Mouse (Mus musculus): ENCODE data around the gene Mus81. TPM values are rescaled to one million over a fixed set of nuclear protein-coding genes. Genes with fewer than 3 reads are reported as not detected.

The Mus81 gene
- total and polyA plus RNA-seq, 3 experiments, result 18.6 to 38.6 (median 21.6) TPM

DNA sequence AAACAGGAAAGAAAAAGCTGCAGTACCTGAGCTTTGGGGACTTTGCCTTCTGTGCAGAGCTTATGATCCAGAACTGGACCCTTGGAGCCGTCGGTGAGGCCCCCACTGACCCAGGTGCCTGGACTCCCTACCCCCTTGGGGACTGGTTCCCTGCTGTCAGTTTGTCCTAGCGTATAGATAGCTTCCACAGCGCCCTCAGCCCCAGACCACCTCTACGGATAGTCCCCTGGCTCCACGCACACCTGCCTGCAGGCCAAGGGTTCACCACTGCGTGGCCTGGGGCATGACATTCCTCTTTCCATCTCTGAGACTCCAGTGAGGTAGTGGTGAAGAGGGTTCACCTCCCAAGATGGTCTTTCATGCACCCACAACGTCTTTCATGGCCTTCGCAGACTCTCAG lies 25.0 kb downstream of the Mus81 start:
- H3K27ac ChIP-seq, result no peak overlapping the region
- intact Hi-C loops (cut with DNase I), result no loop called here
- DNase-seq, result no peak
- WGBS, result 85% methylated on average over 9 of the region's 9 CpGs
- H3K9ac ChIP-seq (ENCODE audit: low read depth, low read length), result no peak overlapping the region
- peaks cover 6% of the 10 kb centered on the region for H3K4me1 ChIP-seq (ENCODE audit: control insufficient read depth, insufficient read depth, low read length)
- no peak for TF ChIP-seq POLR2A (IDR thresholded peaks at IDR 0.05; ENCODE audit: insufficient read depth, low read depth, low read length)
- TF ChIP-seq EP300 (IDR thresholded peaks at IDR 0.05; ENCODE audit: insufficient read depth, low read depth, low read length), result no peak
- TF ChIP-seq CTCF (IDR thresholded peaks at IDR 0.05), result no peak
- H3K36me3 ChIP-seq (ENCODE audit: control insufficient read depth, insufficient read depth, low read length), result no peaks in the 10 kb centered on the region
- no peaks in the 10 kb centered on the region for H3K27me3 ChIP-seq (ENCODE audit: control insufficient read depth, insufficient read depth, low read length)
- no peaks in the 10 kb centered on the region; the same call in 1 of the 2 replicates for H3K79me2 ChIP-seq (replicated peaks; ENCODE audit: control insufficient read depth, insufficient read depth, low read length)
- H3K4me3 ChIP-seq, result no peak overlapping the region

DNA sequence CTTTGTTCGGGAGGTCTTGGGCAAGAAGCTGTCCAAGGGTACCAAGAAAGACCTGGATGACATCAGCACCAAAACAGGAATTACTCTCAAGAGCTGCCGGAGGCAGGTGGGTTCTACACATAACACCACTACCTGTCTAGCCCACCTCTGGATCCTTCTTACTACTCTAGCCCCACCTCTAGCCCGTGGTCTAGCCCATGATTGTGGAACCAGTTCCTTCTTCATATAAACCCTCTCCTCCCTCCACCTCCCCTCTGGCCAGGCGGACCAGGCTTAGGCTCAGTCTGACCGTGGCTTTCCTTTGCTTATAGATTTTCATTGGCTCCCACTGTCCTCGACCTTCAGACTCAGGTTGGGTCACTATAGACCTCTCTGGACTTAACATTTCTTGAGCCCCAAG lies 26.8 kb downstream of the Mus81 start:
- peaks cover 8% of the 10 kb centered on the region for H3K4me1 ChIP-seq (ENCODE audit: control insufficient read depth, insufficient read depth, low read length)
- intact Hi-C loops (cut with DNase I), result loop anchor here (2.0 kb wide), 1 partner anchor 25 kb away; no protein-coding TSS in a partner anchor
- TF ChIP-seq CTCF (IDR thresholded peaks at IDR 0.05) (no peak), POLR2A (IDR thresholded peaks at IDR 0.05; ENCODE audit: insufficient read depth, low read depth, low read length) (no peak), EP300 (IDR thresholded peaks at IDR 0.05; ENCODE audit: insufficient read depth, low read depth, low read length) (no peak)
- 80% methylated on average over 6 of the region's 6 CpGs for WGBS
- no peak overlapping the region; the same call in 1 of the 2 replicates for H3K27ac ChIP-seq
- no peaks in the 10 kb centered on the region for H3K27me3 ChIP-seq (ENCODE audit: control insufficient read depth, insufficient read depth, low read length)
- no peak for DNase-seq
- H3K36me3 ChIP-seq (ENCODE audit: control insufficient read depth, insufficient read depth, low read length), result no peaks in the 10 kb centered on the region
- H3K4me3 ChIP-seq, result no peak overlapping the region
- H3K79me2 ChIP-seq (replicated peaks; ENCODE audit: control insufficient read depth, insufficient read depth, low read length), result peaks cover 3% of the 10 kb centered on the region
- H3K9ac ChIP-seq (ENCODE audit: low read depth, low read length), result no peak overlapping the region

DNA sequence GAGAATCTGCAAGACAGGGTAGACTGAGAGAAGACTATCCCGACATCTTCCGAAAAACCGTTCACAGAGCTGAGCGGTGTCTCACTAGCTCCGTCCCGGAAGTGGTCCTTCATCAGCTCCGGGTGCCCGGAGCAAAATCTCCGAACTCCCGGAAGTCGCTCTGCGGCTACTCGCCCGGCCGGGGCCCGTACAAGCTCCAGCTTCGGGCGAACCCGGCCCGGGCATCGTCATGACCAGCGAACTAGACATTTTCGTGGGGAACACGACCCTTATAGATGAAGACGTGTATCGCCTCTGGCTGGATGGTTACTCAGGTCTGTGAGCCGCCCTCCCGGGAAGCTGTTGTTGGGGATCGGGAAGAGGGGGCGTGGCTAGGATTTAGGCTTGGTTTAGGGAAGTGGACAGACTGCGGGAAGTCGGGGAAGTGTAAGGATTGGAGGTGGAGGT lies 27.7 kb downstream of the Mus81 start, which contains the start of gene Fibp:
TSS of gene Fibp (plus strand) at position 151 of the 447 bp plus-strand sequence.
- intact Hi-C loops (cut with DNase I), result loop anchor here (2.0 kb wide), 1 partner anchor 26 kb away; no protein-coding TSS in a partner anchor

GRCm38 (mm10) chr19:5459896-5460295 lies 28.3 kb downstream of the Mus81 start:
- intact Hi-C loops (cut with DNase I), result loop anchor here (2.0 kb wide), 1 partner anchor 27 kb away; no protein-coding TSS in a partner anchor
- WGBS, result 24% methylated on average over 3 of the region's 3 CpGs
- peak overlapping the region; percentile 64; the same call in 1 of the 2 replicates for H3K9ac ChIP-seq (ENCODE audit: low read depth, low read length)
- no peaks in the 10 kb centered on the region for H3K27me3 ChIP-seq (ENCODE audit: control insufficient read depth, insufficient read depth, low read length)
- H3K36me3 ChIP-seq (ENCODE audit: control insufficient read depth, insufficient read depth, low read length), result peaks cover 7% of the 10 kb centered on the region
- H3K4me3 ChIP-seq, result peak overlapping the region; percentile 96
- DNase-seq, result no peak
- H3K27ac ChIP-seq, result peak overlapping the region; percentile 87
- TF ChIP-seq EP300 (IDR thresholded peaks at IDR 0.05; ENCODE audit: insufficient read depth, low read depth, low read length) (no peak), POLR2A (IDR thresholded peaks at IDR 0.05; ENCODE audit: insufficient read depth, low read depth, low read length) (no peak), CTCF (IDR thresholded peaks at IDR 0.05) (no peak)
- H3K79me2 ChIP-seq (replicated peaks; ENCODE audit: control insufficient read depth, insufficient read depth, low read length), result peaks cover 6% of the 10 kb centered on the region
- H3K4me1 ChIP-seq (ENCODE audit: control insufficient read depth, insufficient read depth, low read length), result peaks cover 10% of the 10 kb centered on the region

More for the DNA sequence above, 27.7 kb downstream of the Mus81 start, which contains the start of gene Fibp:
- peaks cover 4% of the 10 kb centered on the region; the same call in 1 of the 2 replicates for H3K36me3 ChIP-seq (ENCODE audit: control insufficient read depth, insufficient read depth, low read length)
- WGBS, result under 1% methylated on average over 32 of the region's 32 CpGs
- DNase-seq, result peak; percentile 91 to 93
- H3K27ac ChIP-seq, result peak within 1 kb of the TSS; percentile 87
- peaks cover 9% of the 10 kb centered on the region for H3K4me1 ChIP-seq (ENCODE audit: control insufficient read depth, insufficient read depth, low read length)
- H3K9ac ChIP-seq (ENCODE audit: low read depth, low read length), result peak within 1 kb of the TSS; percentile 94
- H3K27me3 ChIP-seq (ENCODE audit: control insufficient read depth, insufficient read depth, low read length), result no peaks in the 10 kb centered on the region
- H3K79me2 ChIP-seq (replicated peaks; ENCODE audit: control insufficient read depth, insufficient read depth, low read length), result peaks cover 5% of the 10 kb centered on the region
- TF ChIP-seq POLR2A (IDR thresholded peaks at IDR 0.05; ENCODE audit: insufficient read depth, low read depth, low read length), result peak; percentile 87
- TF ChIP-seq CTCF (IDR thresholded peaks at IDR 0.05), result no peak
- 0 out of 2 replicates have a peak, but pooled peaks have one; percentile 51 for TF ChIP-seq EP300 (IDR thresholded peaks at IDR 0.05; ENCODE audit: insufficient read depth, low read depth, low read length)
- H3K4me3 ChIP-seq, result peak within 1 kb of the TSS; percentile 96

DNA sequence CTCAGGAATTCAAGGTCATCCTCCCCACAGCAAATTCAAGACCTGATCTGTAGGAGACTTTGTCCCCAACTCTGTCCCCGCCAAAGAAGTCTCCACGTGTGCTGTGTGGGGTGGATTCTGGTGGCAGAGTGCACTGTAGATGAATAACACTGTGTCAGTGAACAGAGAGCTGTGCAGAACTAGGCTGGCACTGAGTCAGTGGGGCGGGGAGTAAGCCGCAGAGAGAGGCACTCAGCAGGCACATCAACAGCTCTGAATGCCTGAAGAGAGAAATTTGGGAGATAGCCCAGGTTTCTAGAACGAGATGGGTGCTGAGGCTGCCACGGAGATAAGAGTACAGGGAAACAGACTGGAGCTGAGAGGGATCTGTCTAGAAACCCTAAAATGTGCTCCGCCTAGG lies 29.2 kb downstream of the Mus81 start:
- H3K4me3 ChIP-seq, result no peak overlapping the region
- no peak overlapping the region; the same call in 1 of the 2 replicates for H3K27ac ChIP-seq
- TF ChIP-seq EP300 (IDR thresholded peaks at IDR 0.05; ENCODE audit: insufficient read depth, low read depth, low read length) (0 out of 2 replicates have a peak, but pooled peaks have one; percentile 34), POLR2A (IDR thresholded peaks at IDR 0.05; ENCODE audit: insufficient read depth, low read depth, low read length) (no peak)
- no peak overlapping the region for H3K9ac ChIP-seq (ENCODE audit: low read depth, low read length)
- peaks cover 8% of the 10 kb centered on the region for H3K36me3 ChIP-seq (ENCODE audit: control insufficient read depth, insufficient read depth, low read length)
- DNase-seq, result peak in 1 of 2 experiments; percentile 48
- no peaks in the 10 kb centered on the region for H3K27me3 ChIP-seq (ENCODE audit: control insufficient read depth, insufficient read depth, low read length)
- intact Hi-C loops (cut with DNase I), result no loop called here
- peaks cover 6% of the 10 kb centered on the region for H3K79me2 ChIP-seq (replicated peaks; ENCODE audit: control insufficient read depth, insufficient read depth, low read length)
- H3K4me1 ChIP-seq (ENCODE audit: control insufficient read depth, insufficient read depth, low read length), result peaks cover 9% of the 10 kb centered on the region
- 54% methylated on average over 7 of the region's 7 CpGs for WGBS

DNA sequence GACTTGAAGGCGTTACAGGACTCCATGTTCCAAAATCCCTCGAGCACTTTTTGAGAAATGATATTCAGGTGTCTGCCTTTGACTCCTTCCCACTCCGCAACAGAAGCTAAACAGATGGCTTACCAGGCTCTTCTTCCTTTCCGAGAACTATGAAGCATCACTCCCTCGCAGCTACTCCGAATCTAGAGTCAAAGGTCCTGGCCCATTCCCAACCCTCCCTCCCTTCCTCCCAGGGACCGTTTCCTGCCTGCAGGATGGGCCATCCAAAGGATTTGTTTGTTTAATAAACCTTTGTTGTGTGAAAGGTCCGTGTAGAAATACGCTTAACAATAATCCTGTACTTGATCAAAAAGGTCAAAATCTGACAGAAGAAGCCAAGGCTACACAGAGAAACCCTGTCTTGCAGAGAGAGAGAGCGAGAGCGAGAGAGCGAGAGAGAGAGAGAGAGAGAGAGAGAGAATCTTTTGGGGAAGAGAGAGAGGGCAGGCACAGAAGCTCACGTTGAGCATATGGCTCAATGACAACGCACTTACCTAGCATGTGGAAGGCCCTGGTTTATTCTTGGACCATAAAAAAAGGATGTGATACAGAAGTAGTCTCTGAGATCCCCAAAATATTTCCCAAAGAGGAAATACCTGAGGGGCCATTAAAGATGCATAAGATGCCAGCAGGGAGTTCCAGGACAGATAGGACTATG lies 30.3 kb downstream of the Mus81 start, which contains the start of gene Ccdc85b:
TSS of gene Ccdc85b (minus strand) at position 149 of the 697 bp plus-strand sequence.
- intact Hi-C loops (cut with DNase I), result no loop called here
- Histone ChIP-seq H3K36me3 (ENCODE audit: control insufficient read depth, insufficient read depth, low read length) (peaks cover 12% of the 10 kb centered on the region), H3K4me1 (ENCODE audit: control insufficient read depth, insufficient read depth, low read length) (peaks cover 7% of the 10 kb centered on the region), H3K9ac (ENCODE audit: low read depth, low read length) (peak within 1 kb of the TSS; percentile 97), H3K27ac (peak within 1 kb of the TSS; percentile 99), H3K27me3 (ENCODE audit: control insufficient read depth, insufficient read depth, low read length) (no peaks in the 10 kb centered on the region), H3K79me2 (replicated peaks; ENCODE audit: control insufficient read depth, insufficient read depth, low read length) (peaks cover 6% of the 10 kb centered on the region), H3K4me3 (peak within 1 kb of the TSS; percentile 64)
- DNase-seq, result no peak
- 13% methylated on average over 14 of the region's 14 CpGs for WGBS
- no peak for TF ChIP-seq CTCF (IDR thresholded peaks at IDR 0.05)
- no peak for TF ChIP-seq POLR2A (IDR thresholded peaks at IDR 0.05; ENCODE audit: insufficient read depth, low read depth, low read length)
